Mouse (Mus musculus): ENCODE results near the gene C2cd3.

C2cd3 gene

DNA sequence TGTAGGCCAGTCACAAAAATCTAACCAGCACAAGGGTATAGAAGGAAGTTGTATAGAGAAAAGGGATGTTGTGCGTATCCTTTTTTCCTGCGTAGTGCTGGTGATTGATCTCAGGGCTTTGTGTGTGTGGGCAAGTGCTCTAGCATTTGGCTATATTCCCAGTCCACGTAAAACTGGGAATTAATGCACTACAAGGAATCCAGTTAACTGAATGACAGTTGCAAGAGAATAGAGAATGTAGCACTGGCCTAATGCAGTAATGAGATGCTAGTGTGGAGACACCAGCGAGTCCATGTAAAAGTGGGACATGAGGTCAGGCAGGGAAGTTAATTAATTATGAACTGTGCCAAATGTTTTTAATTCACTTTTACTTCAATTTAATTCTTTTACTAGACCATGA is 30.7 kb downstream of the C2cd3 start:
- in situ Hi-C loops (cut with MseI, MboI) = no loop called here

DNA sequence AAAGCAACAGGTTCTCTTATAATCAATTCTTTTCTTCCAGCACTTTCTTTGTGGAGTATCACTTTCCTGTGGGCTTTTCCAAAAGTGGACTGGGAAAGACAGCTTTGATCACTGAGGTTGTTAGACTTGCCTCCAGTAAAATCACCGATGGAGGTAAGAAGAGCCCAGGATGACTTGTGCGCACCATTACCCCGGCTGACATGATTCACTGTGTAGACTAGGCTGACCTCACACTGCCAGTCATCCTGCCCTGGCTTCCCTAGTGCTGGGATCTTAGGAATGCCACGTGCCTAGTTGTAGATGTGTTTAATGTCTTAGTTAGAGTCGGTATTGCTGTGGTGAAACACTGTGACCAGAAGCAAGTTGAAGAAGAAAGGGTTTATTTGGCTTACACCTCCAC is 35.6 kb downstream of the C2cd3 start:
- in situ Hi-C loops (cut with MseI, MboI) = no loop called here

DNA sequence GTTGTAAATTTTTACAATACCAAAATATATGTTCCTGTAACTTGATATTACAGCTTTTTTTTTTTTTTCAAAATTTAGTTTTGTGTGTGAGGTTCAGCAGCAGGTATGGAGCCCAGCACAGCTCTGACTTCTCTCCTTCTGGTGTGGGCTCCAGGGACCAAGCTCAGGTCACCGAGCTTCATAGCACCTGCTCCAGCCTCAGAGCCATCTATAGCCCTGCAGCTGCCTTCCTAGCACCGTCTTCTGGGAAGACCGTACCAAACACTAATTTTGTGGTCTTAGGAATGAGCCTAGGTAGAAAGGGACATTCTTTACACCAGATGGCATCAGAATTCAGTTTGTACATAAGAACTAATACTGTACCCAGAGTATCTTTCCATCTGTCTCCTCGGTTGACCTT is 36.7 kb downstream of the C2cd3 start:
- in situ Hi-C loops (cut with MseI, MboI) = no loop called here

DNA sequence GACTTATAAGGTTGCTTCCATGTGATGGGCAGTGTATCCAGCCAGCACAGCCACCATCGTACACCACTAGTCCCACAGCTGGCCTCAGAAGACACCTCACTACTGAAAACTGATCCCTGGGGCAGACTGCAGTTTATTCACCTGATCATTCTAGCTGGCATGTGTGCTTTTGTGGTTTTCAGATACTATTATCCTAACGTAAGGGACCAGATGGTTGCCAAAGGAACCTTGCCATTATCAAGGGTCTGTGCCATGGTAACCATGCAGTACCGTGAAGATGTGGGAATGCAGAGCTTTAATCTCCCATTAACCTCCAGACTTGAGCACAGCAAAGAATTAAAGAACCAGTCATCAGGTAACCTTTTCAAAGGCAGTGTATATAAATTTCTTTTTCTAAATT is 53.8 kb downstream of the C2cd3 start:
- in situ Hi-C loops (cut with MseI, MboI) = no loop called here

DNA sequence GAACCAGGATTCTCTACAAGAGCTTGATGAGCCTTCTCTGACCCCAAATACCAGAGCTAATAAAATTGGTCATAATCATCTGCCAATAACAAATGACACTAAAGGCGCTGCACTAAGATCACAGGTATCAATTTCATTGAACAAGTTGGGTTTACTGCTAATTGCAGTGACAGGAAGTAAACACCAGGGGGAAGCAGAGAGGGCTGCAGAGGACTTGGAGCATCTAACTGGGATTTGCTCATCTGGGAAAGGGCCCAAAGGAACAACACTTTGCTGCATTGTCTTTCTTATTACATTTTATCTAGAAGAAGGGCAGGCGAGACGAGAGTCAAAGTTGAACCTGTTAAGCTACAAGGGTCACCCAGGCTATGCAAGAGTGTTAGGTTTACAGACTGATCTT is 57.1 kb downstream of the C2cd3 start:
- in situ Hi-C loops (cut with MseI, MboI) = no loop called here

DNA sequence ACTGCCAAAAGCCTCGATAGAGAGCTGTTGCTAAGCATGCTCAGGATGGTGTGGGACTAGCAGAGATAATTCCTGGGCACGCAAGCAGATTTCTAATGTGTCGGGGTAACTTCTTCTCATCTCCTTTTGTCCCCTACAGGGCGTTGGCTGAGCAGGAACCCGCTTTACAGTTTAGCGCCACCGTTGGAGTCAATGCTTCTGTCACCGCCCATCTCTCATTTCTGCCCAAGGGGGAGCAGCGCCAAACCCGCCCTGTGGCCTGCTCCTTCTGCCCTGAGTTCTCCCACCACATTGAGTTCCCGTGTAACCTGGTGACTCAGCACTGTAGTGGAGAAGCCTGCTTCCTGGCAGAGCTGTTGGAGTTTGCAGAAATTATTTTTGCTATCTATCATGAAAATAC is 57.9 kb downstream of the C2cd3 start:
- in situ Hi-C loops (cut with MseI, MboI) = no loop called here

DNA sequence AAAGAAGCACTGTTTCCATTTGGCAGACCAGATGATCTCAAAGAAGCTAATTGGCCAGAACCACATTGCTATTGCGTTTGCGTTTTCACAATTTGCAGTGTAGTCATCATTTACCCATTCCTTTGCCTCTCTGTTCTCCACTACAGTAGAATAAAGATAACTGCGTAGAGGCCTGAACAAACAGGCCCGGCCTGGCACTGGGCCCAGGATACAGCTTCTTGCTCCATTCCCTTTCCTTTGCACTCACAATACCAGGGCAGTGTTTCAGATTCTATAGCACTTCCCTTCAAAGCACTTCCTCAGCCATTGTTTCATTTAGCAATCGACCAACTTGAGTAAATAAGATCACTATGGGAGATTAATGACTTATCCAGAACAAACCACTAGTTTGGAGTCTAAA is 59.1 kb downstream of the C2cd3 start:
- in situ Hi-C loops (cut with MseI, MboI) = no loop called here

DNA sequence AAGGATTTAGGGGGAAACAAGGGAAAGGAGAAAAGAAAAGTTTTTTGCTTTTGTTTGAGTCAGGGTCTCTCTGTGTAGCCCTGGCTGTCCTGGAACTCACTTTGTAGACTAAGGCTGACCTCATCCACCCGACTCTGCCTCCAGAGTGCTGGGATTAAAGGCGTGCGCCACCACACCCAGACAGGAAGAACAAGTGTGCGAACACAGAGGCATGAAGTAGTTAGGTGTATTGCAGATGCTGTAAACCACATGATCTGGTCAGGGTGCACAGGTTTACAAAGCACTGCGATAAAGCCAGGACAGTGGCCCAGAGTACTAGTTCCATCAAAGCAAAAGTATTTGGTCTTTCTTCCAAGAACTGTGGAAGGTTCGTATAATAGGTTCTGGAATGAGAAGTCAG is 61.3 kb downstream of the C2cd3 start:
- in situ Hi-C loops (cut with MseI, MboI) = no loop called here

DNA sequence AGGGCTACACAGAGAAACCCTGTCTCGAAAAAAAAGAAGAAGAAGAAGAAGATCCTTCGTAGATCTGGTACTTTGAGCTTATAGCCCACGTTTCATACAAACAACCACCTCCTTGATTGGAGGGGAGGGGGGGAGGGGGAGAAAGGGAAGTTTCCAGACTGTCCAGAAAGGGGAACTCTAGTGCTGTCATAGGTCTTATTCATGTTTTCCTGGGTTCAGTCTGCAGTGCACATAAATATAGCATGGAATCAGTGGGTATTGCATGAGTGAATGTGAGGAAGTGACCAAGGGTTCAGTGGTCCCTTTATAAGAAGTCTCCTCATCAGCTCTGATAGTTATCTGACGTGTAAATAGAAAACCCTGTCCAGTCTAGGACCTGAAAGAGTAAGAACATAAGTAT is 71.7 kb downstream of the C2cd3 start:
- in situ Hi-C loops (cut with MseI, MboI) = no loop called here

DNA sequence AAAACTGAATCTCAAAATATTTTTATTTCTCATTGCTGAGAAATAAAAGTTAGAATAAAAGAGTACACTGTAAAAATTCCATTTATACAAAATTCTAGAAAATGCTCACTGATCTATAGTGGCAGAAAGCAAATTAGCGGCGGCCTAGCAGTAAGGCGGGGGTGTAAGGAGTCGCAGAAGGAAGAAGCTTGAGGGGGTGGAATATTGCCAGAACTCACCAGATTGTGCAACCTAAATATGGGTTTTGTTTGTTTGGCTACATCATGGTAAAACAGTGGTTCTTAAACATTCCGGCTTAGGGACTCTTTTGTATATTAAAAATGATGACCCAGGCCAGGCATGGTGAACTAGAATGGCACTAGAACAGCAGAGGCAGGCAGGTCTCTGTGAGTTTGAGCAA is 74.2 kb downstream of the C2cd3 start:
- in situ Hi-C loops (cut with MseI, MboI) = no loop called here

DNA sequence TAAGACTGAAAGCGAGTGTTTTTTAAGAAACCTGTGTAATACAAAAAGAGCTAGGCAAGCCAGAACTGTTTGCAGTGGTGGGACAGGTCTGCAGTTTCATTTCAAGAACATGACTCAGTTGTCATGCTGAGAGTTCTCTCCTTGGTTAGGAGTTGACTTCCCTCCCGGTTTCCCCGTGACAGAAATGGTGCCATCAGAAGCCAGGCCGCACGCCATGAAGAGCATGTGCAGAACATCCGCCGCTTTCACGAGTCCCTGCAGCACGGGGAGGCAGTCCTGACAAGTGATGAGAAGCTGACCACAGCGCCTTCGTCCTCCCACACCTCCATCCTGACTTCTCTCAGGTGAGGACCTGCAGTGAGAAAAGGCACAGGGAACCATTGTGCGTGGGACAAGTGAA is 76.5 kb downstream of the C2cd3 start:
- in situ Hi-C loops (cut with MseI, MboI) = no loop called here

DNA sequence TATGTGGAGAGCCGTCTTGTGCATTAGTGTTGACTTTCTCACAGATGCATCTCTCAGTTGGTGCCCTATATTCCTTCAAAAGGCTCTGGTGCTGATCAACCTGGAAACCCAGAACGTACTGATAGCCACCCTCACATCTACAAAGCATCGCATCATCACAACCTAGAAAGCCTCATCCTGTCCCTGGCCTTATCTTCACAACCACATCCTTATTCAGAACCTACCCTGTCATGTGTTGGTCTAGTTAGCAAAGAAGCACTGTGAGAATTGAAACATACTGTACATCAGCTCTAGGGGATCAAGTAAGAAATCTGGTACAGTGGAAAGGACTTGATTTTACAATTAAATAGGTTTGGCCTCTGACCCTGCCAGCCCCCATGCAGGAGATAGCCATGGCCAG is 77.0 kb downstream of the C2cd3 start:
- in situ Hi-C loops (cut with MseI, MboI) = no loop called here

DNA sequence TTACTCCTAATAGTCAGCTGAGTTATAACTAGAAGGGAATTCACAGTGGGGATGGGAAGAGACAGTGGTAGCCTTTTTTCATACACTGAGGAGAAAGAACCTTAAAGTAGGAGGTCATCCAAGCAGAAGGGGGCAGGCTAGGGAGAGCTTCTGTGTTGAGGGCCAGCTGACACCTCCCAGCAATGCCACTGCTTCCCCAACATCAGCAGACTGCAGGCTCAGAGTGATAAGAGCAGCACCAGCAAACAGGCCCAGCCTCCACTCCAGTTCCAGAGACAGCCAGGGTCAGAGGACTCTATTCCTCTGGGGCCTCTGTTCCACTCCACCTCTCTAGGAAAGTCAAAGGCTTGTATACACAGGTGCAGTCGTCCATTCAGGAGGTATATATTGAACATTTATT is 86.1 kb downstream of the C2cd3 start:
- in situ Hi-C loops (cut with MseI, MboI) = no loop called here

DNA sequence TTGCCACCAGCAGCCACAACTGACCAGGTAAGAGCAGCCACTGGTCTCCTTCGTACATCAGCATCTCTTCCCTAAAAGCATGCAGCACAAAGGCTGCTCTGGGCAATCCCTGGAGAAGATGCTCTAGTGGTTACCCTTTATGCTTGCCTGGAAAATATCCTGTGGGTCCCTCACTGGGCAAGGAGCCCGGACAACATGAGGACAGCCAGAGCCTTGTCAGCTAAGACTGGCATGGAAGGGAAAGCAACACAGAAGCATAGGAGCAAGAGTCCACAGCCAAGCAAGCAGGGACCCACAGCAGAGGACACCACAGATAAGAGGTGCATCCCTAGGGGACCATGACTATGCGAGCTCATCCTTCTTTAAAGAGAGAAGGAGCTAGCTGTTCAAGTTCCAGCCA is 87.8 kb downstream of the C2cd3 start:
- in situ Hi-C loops (cut with MseI, MboI) = no loop called here

DNA sequence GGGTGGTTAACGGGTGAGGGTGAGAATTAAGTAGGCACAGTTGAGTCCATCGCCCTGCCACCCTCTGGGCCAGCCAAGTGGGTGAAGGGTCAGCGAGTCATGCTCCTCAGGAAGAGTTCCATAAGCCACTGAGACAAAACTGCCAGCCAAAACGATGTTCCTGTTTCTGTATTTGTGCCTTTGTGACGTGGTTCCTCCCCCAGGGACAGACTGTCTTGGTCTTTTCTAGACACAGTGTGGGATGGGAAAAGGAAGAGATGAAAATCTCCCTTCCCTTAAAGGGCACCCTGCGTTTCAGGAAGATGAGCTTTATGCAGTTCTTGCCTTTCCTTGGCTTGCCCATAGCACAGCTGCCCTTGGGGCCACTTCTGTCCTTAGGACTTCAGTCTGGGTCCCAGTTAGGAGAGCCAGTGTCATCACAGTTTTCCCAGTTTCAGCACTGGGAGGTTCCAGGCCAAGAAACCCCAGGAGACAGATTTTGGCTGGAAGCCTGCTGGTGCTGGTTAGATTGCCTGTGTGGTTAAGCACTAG is 89.7 kb downstream of the C2cd3 start:
- in situ Hi-C loops (cut with MseI, MboI) = no loop called here

DNA sequence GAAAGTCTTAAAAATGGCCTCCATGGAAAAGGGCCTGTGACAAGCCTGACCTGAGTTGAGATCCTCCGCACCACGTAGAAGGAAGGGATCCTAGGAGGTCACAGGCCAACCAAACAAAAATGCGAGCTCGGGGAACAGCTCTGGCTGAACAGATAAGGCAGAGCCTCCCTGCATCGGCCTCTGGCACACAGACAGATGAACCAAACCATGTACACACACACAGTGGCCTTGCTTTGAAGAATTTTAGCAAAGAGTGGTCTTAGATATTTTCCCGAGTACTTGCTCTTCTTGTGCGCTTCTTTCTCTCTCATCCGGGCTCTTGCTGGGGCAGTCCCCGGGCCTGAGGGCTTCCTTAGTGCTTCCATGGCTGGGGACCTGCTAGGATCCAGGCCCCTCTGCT is 91.2 kb downstream of the C2cd3 start:
- in situ Hi-C loops (cut with MseI, MboI) = no loop called here

DNA sequence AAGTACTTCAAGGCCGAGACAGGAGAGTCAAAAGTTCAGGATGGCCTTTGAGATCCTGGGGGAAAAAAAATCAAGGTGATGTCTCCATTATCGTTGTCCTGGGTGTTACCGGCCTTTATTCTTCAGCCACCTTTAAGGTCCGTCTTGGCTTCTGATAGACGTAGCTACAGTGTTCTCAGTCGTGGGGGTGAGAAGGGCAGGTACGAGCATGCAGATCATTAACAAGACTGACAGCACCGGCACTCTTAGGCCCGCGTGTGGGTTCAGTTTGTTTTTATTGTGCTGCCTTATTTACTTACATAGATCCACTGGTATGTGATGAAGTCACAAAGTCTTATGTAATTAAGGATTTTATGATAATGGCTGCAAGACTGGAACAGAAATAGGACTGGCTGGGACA is 91.7 kb downstream of the C2cd3 start:
- in situ Hi-C loops (cut with MseI, MboI) = no loop called here

DNA sequence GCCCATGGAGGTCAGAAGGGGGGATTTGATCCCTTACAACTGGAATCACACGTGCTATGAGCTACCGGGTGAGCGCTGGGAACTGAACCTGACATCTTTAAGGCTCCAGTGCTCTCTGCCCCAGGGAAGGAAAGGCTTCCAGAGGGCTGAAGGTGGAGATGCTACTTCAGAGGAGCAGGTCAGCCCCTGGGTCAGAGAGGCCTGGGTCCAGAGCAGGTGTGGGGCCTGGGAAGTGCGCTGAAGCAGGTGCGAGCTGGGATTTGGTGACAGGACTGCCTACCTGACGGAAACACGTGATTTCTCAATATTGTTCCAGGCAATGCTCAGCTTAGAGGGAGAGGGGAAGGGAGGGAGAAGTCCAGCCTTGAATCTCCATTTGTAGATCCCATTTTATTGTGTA is 92.2 kb downstream of the C2cd3 start:
- in situ Hi-C loops (cut with MseI, MboI) = no loop called here

DNA sequence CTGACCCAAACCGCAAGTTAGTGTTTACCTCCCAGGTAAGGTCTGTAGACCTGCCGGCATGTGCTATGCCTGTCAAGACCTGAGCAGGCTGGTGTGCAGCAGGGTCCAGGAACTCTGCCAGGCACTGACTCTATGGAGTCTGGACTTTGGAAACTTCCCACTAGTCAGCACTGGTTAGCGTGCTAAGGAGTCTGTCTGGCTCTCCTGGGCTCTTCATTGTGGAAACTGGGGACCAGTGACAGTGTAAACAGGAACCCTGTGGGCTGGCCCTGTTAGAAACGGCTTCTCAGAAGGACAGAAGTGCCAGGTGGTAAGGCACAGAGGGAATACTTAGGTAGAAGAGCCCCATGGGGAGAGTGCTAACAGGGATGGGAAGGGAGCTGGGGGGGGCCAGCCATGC is 93.2 kb downstream of the C2cd3 start:
- in situ Hi-C loops (cut with MseI, MboI) = no loop called here

DNA sequence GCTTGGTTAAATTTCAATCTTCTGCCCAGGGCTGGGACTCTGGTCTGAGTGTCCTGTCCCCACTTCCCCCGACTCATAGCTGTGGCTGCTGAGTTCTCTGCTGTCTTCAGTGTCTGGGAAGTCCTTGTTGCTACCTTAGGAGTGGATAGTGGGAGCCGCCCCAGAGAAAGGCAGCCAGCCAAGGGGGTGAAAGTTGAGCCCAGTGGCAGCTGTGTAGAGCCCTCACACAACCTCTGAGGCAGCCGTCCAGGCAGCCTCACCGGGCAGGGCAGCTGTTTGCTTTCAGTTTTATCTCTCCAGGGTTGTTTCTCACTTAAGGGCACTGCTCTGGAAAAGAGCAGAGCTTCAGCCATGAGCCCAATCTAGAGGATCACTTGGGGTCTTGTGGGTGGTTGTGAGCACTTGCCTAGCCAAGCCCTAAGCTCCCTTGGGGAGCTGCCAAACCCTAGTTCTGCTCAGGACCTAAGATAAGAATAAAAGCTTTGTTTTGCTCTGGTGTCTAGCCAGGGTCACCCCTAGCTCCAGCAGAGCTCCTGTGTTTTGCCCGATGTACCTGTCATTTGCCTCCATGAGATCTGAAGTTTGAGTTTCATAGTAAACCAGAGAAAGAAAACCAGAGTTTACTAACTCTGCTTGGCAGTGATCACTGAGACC is 93.8 kb downstream of the C2cd3 start:
- in situ Hi-C loops (cut with MseI, MboI) = no loop called here

DNA sequence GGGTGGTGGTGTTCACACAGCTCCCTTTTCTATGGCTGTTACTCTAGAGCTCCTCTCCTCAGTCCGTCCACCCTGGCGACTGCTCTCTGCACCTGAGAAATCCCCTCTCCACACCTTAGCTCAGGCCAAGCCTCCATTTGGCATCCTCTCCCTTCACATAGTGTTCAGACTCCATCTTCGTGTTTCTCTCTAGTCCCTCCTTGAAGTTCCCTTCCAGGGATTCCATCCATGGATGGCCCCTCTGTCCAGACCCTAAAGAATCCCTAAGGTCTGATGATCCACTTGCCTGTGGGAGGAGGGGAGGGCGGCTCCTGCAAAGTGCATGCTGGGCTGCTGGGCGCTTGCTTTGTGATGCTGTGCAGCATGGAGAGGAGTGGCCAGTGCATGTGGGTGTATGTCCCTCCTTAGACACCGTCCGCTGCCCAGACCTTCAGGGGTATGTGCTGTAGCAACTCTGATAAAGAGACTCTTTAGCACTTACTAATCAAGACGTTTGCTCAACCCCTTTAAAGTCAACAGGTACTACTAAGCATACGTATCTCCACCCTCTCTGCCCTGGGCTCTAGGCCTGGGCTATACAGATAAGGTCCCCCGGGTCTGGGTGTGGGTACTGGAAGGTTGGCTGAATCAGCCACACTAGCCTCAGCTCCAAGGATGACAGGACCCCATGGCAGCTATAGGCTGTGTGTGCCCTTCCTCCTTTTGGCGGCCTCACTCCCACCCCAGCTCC is 94.9 kb downstream of the C2cd3 start:
- in situ Hi-C loops (cut with MseI, MboI) = no loop called here

DNA sequence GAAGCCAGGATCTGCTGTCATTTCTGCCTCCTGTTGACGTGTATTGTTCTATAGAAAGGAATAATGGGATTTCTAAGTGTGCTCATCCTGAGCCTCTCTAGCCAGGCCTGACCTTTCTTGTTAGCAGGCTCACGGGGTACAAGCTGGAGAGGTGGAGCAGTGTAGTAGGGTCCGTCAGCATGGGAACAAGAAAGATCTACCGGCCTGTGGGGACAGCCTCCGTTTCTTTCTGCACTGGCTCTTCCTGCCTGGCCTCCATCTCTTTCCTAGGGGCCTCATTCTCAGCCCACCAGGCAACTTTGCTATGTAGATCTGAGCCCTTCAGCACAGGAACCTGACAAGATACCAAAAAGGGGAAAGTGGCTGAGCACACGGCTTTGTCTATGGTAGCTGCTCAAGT is 96.7 kb downstream of the C2cd3 start:
- in situ Hi-C loops (cut with MseI, MboI) = no loop called here

DNA sequence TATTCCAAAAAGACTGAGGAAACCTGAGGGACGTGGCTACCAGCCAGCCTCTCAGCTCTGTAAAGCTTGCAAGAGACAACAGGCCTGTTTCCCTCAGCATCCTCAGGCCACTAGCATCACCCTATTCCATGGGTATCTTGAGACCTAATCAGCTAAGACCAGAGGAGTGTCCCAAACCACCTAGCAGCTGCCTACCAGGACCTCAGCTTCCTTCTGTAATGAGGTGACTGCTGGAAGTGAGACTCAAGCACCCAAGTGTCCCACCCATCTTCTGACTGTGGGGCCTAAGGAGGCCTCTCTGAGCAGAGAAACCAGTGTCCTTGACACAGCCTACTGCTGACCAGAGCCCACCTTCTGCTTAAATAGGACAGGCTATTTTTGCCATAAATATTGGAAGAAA is 97.5 kb downstream of the C2cd3 start:
- in situ Hi-C loops (cut with MseI, MboI) = no loop called here

All from mouse trophoblast stem cell (cell line).